Mouse (Mus musculus) erythroblast, embryonic 14.5 days (primary cell): ENCODE measurements around the gene Dgat2.

Experiments used
- GATA1 ChIP-seq: IDR thresholded peaks from 2 replicates; pipeline ENCODE4 v1.6.1; 2012; ENCODE audit warnings: low read length, inconsistent platforms, mixed read lengths
- TAL1 ChIP-seq: IDR thresholded peaks from 3 replicates; pipeline ENCODE4 v1.6.1; 2012; ENCODE audit warnings: low read length, inconsistent platforms, mixed read lengths

- no peak for TF ChIP-seq TAL1
- TF ChIP-seq GATA1, result no peak
These were observed 42.6 kb downstream of the Dgat2 start for GRCm38 (mm10) chr7:99139841-99140491.
